In genomic region chr19:8786008-8786781, GRCm38 (mm10) we compare ENCODE assay signal across 7 mouse cellular contexts. TPM values are rescaled to one million over a fixed set of nuclear protein-coding genes. Genes with fewer than 3 reads are reported as not detected.
DNase-seq lines count a peak whose midpoint lies in the region; ATAC-seq lines count a peak whose summit lies in the region.

TSS of gene Taf6l (minus strand) at chr19:8786417.

- under 1% methylated on average over 32 of the region's 32 CpGs for WGBS in embryonic facial prominence, embryonic 12.5 days
- under 1% methylated on average over 32 of the region's 32 CpGs for WGBS in limb, embryonic 11.5 days
- 1% methylated on average over 32 of the region's 32 CpGs for WGBS in midbrain, embryonic 14.5 days

- peak within 1 kb of the TSS; percentile 88 for H3K27ac ChIP-seq in embryonic facial prominence, embryonic 12.5 days
- peak within 1 kb of the TSS; percentile 51; the same call in 1 of the 2 replicates for H3K27ac ChIP-seq in limb, embryonic 11.5 days (replicated peaks; ENCODE audit: low read depth, low read length)
- peak within 1 kb of the TSS; percentile 75 for H3K27ac ChIP-seq in midbrain, embryonic 14.5 days (replicated peaks; ENCODE audit: low read depth, low read length)

- no peaks in the 10 kb centered on the region for H3K9me3 ChIP-seq in embryonic facial prominence, embryonic 12.5 days
- H3K9me3 ChIP-seq in limb, embryonic 11.5 days (ENCODE audit: control insufficient read depth, low read length) = no peaks in the 10 kb centered on the region
- no peaks in the 10 kb centered on the region for H3K9me3 ChIP-seq in midbrain, embryonic 14.5 days (ENCODE audit: control insufficient read depth, low read length)

- peaks cover 24% of the 10 kb centered on the region for H3K36me3 ChIP-seq in embryonic facial prominence, embryonic 12.5 days
- H3K36me3 ChIP-seq in limb, embryonic 11.5 days (ENCODE audit: control insufficient read depth, insufficient read depth, low read length) = peaks cover 4% of the 10 kb centered on the region; the same call in 1 of the 2 replicates
- peaks cover 26% of the 10 kb centered on the region for H3K36me3 ChIP-seq in midbrain, embryonic 14.5 days (ENCODE audit: control insufficient read depth, insufficient read depth, low read length)

- peak within 1 kb of the TSS; percentile 63 for H3K9ac ChIP-seq in embryonic facial prominence, embryonic 12.5 days
- peak within 1 kb of the TSS; percentile 63 for H3K9ac ChIP-seq in limb, embryonic 11.5 days (ENCODE audit: low read length)
- peak within 1 kb of the TSS; percentile 66 for H3K9ac ChIP-seq in midbrain, embryonic 14.5 days (replicated peaks; ENCODE audit: low read length)

- H3K4me2 ChIP-seq in embryonic facial prominence, embryonic 12.5 days (replicated peaks) = peak within 1 kb of the TSS; percentile 64
- peak within 1 kb of the TSS; percentile 59 for H3K4me2 ChIP-seq in limb, embryonic 11.5 days (ENCODE audit: low read depth, severe bottlenecking)
- H3K4me2 ChIP-seq in midbrain, embryonic 14.5 days (ENCODE audit: low read length) = peak within 1 kb of the TSS; percentile 69

- peaks cover 6% of the 10 kb centered on the region; the same call in 1 of the 2 replicates for H3K4me1 ChIP-seq in embryonic facial prominence, embryonic 12.5 days
- H3K4me1 ChIP-seq in limb, embryonic 11.5 days (ENCODE audit: control insufficient read depth, insufficient read depth, low read length) = no peaks in the 10 kb centered on the region
- H3K4me1 ChIP-seq in midbrain, embryonic 14.5 days (ENCODE audit: control insufficient read depth, insufficient read depth, low read length) = peaks cover 13% of the 10 kb centered on the region; the same call in 1 of the 2 replicates

- peak; percentile 86 for DNase-seq in adrenal gland, postnatal 25 days
- DNase-seq in heart, adult 11 months = peak; percentile 100
- peak; percentile 92 for DNase-seq in kidney, adult 18-20 months
- DNase-seq in limb, embryonic 11.5 days (ENCODE audit: low spot score) = peak; percentile 89
- peak; percentile 96 for DNase-seq in midbrain, embryonic 14.5 days
- peak; percentile 80 to 84 for DNase-seq in spleen, adult 18-20 months

- no peaks in the 10 kb centered on the region for H3K27me3 ChIP-seq in embryonic facial prominence, embryonic 12.5 days
- H3K27me3 ChIP-seq in limb, embryonic 11.5 days (ENCODE audit: control insufficient read depth, insufficient read depth, low read length) = no peaks in the 10 kb centered on the region
- H3K27me3 ChIP-seq in midbrain, embryonic 14.5 days (ENCODE audit: control insufficient read depth, insufficient read depth, low read length) = no peaks in the 10 kb centered on the region

- peak; percentile 98 for ATAC-seq in embryonic facial prominence, embryonic 12.5 days (ENCODE audit: insufficient number of reproducible peaks, insufficient read depth, low FRiP score, low TSS enrichment)
- ATAC-seq in limb, embryonic 11.5 days (ENCODE audit: insufficient number of reproducible peaks, low FRiP score, low TSS enrichment, low read depth) = peak; percentile 99
- peak; percentile 99 for ATAC-seq in midbrain, embryonic 14.5 days (ENCODE audit: low FRiP score, low TSS enrichment)

- H3K4me3 ChIP-seq in embryonic facial prominence, embryonic 12.5 days = peak within 1 kb of the TSS; percentile 69
- H3K4me3 ChIP-seq in limb, embryonic 11.5 days (ENCODE audit: low read depth, low read length) = peak within 1 kb of the TSS; percentile 60
- H3K4me3 ChIP-seq in midbrain, embryonic 14.5 days (replicated peaks; ENCODE audit: low read depth, low read length) = peak within 1 kb of the TSS; percentile 75

RNA-seq across cellular contexts. Expression of gene Taf6l, which starts in this region (rescaled TPM):
- total RNA-seq in adrenal gland, postnatal 25 days (2021) = 15.1 and 23.1 TPM in 2 replicates
- 39.9 and 40.4 TPM in 2 replicates for polyA plus RNA-seq in embryonic facial prominence, embryonic 12.5 days (2016; fragmentation: Nextera tagmentation; extraction: Ambion mirVana)
- polyA plus RNA-seq in limb, embryonic 11.5 days (2014; fragmentation: Nextera tagmentation; extraction: Ambion mirVana) = 22.5 and 23.0 TPM in 2 replicates
- 18.0 and 21.0 TPM in 2 replicates for polyA plus RNA-seq in midbrain, embryonic 14.5 days (2014; fragmentation: Nextera tagmentation; extraction: Ambion mirVana)

Comparison
In these comparisons a context has a peak if more than half of its experiments do, and no peak if none do; other contexts are left out.
1. Peak in every context shown above with its lines: DNase-seq, ATAC-seq, H3K4me3 ChIP-seq and H3K27ac ChIP-seq.